Mouse (Mus musculus): ENCODE measurements around the gene Zfp362. TPM values are rescaled to one million over a fixed set of nuclear protein-coding genes. Genes with fewer than 3 reads are reported as not detected.
A peak's percentile ranks its signal among the peaks of the same experiment; 100 is the strongest.

Zfp362 gene
- total and polyA plus RNA-seq, 3 experiments = 11.9 to 18.8 (median 12.8) TPM

- 55% methylated on average over 13 of the region's 13 CpGs for WGBS
- DNase-seq = peak; percentile 31 to 45
- intact Hi-C loops (cut with DNase I) = no loop called here
Measured at GRCm38 (mm10) chr4:128768120-128768519, 37.7 kb downstream of the Zfp362 start.

GRCm38 (mm10) chr4:128766929-128767328 lies 38.9 kb downstream of the Zfp362 start:
- Histone ChIP-seq H3K27ac (no peak overlapping the region), H3K36me3 (ENCODE audit: control insufficient read depth, insufficient read depth, low read length) (no peaks in the 10 kb centered on the region), H3K27me3 (ENCODE audit: control insufficient read depth, insufficient read depth, low read length) (no peaks in the 10 kb centered on the region), H3K4me1 (ENCODE audit: control insufficient read depth, insufficient read depth, low read length) (peaks cover 4% of the 10 kb centered on the region), H3K79me2 (replicated peaks; ENCODE audit: control insufficient read depth, insufficient read depth, low read length) (no peaks in the 10 kb centered on the region), H3K4me3 (no peak overlapping the region), H3K9ac (ENCODE audit: low read depth, low read length) (no peak overlapping the region)
- TF ChIP-seq POLR2A (IDR thresholded peaks at IDR 0.05; ENCODE audit: insufficient read depth, low read depth, low read length) (no peak), EP300 (IDR thresholded peaks at IDR 0.05; ENCODE audit: insufficient read depth, low read depth, low read length) (no peak), CTCF (IDR thresholded peaks at IDR 0.05) (no peak)
- WGBS = 92% methylated on average over 20 of the region's 20 CpGs
- DNase-seq = no peak
- intact Hi-C loops (cut with DNase I) = no loop called here

More at GRCm38 (mm10) chr4:128768120-128768519, 37.7 kb downstream of the Zfp362 start:
- Histone ChIP-seq H3K4me3 (no peak overlapping the region), H3K27ac (no peak overlapping the region), H3K36me3 (ENCODE audit: control insufficient read depth, insufficient read depth, low read length) (no peaks in the 10 kb centered on the region), H3K27me3 (ENCODE audit: control insufficient read depth, insufficient read depth, low read length) (no peaks in the 10 kb centered on the region), H3K79me2 (replicated peaks; ENCODE audit: control insufficient read depth, insufficient read depth, low read length) (no peaks in the 10 kb centered on the region), H3K9ac (ENCODE audit: low read depth, low read length) (no peak overlapping the region), H3K4me1 (ENCODE audit: control insufficient read depth, insufficient read depth, low read length) (peaks cover 4% of the 10 kb centered on the region)
- TF ChIP-seq CTCF (IDR thresholded peaks at IDR 0.05) = no peak

GRCm38 (mm10) chr4:128760029-128760428 lies 45.8 kb downstream of the Zfp362 start:
- Histone ChIP-seq H3K27me3 (ENCODE audit: control insufficient read depth, insufficient read depth, low read length) (no peaks in the 10 kb centered on the region), H3K79me2 (replicated peaks; ENCODE audit: control insufficient read depth, insufficient read depth, low read length) (no peaks in the 10 kb centered on the region), H3K4me3 (no peak overlapping the region), H3K4me1 (ENCODE audit: control insufficient read depth, insufficient read depth, low read length) (no peaks in the 10 kb centered on the region), H3K36me3 (ENCODE audit: control insufficient read depth, insufficient read depth, low read length) (no peaks in the 10 kb centered on the region), H3K27ac (no peak overlapping the region), H3K9ac (ENCODE audit: low read depth, low read length) (no peak overlapping the region)
- no peak for TF ChIP-seq EP300 (IDR thresholded peaks at IDR 0.05; ENCODE audit: insufficient read depth, low read depth, low read length)
- no peak for TF ChIP-seq POLR2A (IDR thresholded peaks at IDR 0.05; ENCODE audit: insufficient read depth, low read depth, low read length)
- TF ChIP-seq CTCF (IDR thresholded peaks at IDR 0.05) = no peak
- intact Hi-C loops (cut with DNase I) = no loop called here
- no peak for DNase-seq
- WGBS = 69% methylated on average over 6 of the region's 6 CpGs

GRCm38 (mm10) chr4:128759214-128759613 lies 46.6 kb downstream of the Zfp362 start:
- no peak overlapping the region for H3K4me3 ChIP-seq
- H3K79me2 ChIP-seq (replicated peaks; ENCODE audit: control insufficient read depth, insufficient read depth, low read length) = no peaks in the 10 kb centered on the region
- H3K27ac ChIP-seq = no peak overlapping the region
- H3K4me1 ChIP-seq (ENCODE audit: control insufficient read depth, insufficient read depth, low read length) = no peaks in the 10 kb centered on the region
- H3K36me3 ChIP-seq (ENCODE audit: control insufficient read depth, insufficient read depth, low read length) = no peaks in the 10 kb centered on the region
- TF ChIP-seq POLR2A (IDR thresholded peaks at IDR 0.05; ENCODE audit: insufficient read depth, low read depth, low read length) (no peak), EP300 (IDR thresholded peaks at IDR 0.05; ENCODE audit: insufficient read depth, low read depth, low read length) (no peak), CTCF (IDR thresholded peaks at IDR 0.05) (no peak)
- no peaks in the 10 kb centered on the region for H3K27me3 ChIP-seq (ENCODE audit: control insufficient read depth, insufficient read depth, low read length)
- H3K9ac ChIP-seq (ENCODE audit: low read depth, low read length) = no peak overlapping the region
- intact Hi-C loops (cut with DNase I) = no loop called here
- DNase-seq = no peak
- 75% methylated on average over 5 of the region's 5 CpGs for WGBS

GRCm38 (mm10) chr4:128755900-128756299 lies 49.9 kb downstream of the Zfp362 start:
- intact Hi-C loops (cut with DNase I) = no loop called here
- 43% methylated on average over 7 of the region's 7 CpGs for WGBS

GRCm38 (mm10) chr4:128755064-128755463 lies 50.8 kb downstream of the Zfp362 start, which contains the start of gene A3galt2:
Gene A3galt2, plus strand, starts transcription at chr4:128755364.
- no peak within 1 kb of the TSS for H3K4me3 ChIP-seq
- intact Hi-C loops (cut with DNase I) = no loop called here
- TF ChIP-seq CTCF (IDR thresholded peaks at IDR 0.05) (no peak), EP300 (IDR thresholded peaks at IDR 0.05; ENCODE audit: insufficient read depth, low read depth, low read length) (no peak), POLR2A (IDR thresholded peaks at IDR 0.05; ENCODE audit: insufficient read depth, low read depth, low read length) (no peak)
- H3K27ac ChIP-seq = no peak within 1 kb of the TSS
- 53% methylated on average over 3 of the region's 3 CpGs for WGBS
- DNase-seq = no peak
- no peak within 1 kb of the TSS for H3K9ac ChIP-seq (ENCODE audit: low read depth, low read length)
- no peaks in the 10 kb centered on the region for H3K36me3 ChIP-seq (ENCODE audit: control insufficient read depth, insufficient read depth, low read length)
- no peaks in the 10 kb centered on the region for H3K79me2 ChIP-seq (replicated peaks; ENCODE audit: control insufficient read depth, insufficient read depth, low read length)
- H3K27me3 ChIP-seq (ENCODE audit: control insufficient read depth, insufficient read depth, low read length) = no peaks in the 10 kb centered on the region
- no peaks in the 10 kb centered on the region for H3K4me1 ChIP-seq (ENCODE audit: control insufficient read depth, insufficient read depth, low read length)

More at GRCm38 (mm10) chr4:128755900-128756299, 49.9 kb downstream of the Zfp362 start:
- Histone ChIP-seq H3K27ac (no peak overlapping the region), H3K27me3 (ENCODE audit: control insufficient read depth, insufficient read depth, low read length) (no peaks in the 10 kb centered on the region), H3K4me1 (ENCODE audit: control insufficient read depth, insufficient read depth, low read length) (no peaks in the 10 kb centered on the region), H3K9ac (ENCODE audit: low read depth, low read length) (no peak overlapping the region), H3K4me3 (no peak overlapping the region), H3K79me2 (replicated peaks; ENCODE audit: control insufficient read depth, insufficient read depth, low read length) (no peaks in the 10 kb centered on the region), H3K36me3 (ENCODE audit: control insufficient read depth, insufficient read depth, low read length) (no peaks in the 10 kb centered on the region)
- no peak for DNase-seq
- TF ChIP-seq POLR2A (IDR thresholded peaks at IDR 0.05; ENCODE audit: insufficient read depth, low read depth, low read length) = no peak
- no peak for TF ChIP-seq EP300 (IDR thresholded peaks at IDR 0.05; ENCODE audit: insufficient read depth, low read depth, low read length)
- no peak for TF ChIP-seq CTCF (IDR thresholded peaks at IDR 0.05)
